Mouse (Mus musculus): ENCODE results near the gene Fgf23.

The Fgf23 gene

DNA sequence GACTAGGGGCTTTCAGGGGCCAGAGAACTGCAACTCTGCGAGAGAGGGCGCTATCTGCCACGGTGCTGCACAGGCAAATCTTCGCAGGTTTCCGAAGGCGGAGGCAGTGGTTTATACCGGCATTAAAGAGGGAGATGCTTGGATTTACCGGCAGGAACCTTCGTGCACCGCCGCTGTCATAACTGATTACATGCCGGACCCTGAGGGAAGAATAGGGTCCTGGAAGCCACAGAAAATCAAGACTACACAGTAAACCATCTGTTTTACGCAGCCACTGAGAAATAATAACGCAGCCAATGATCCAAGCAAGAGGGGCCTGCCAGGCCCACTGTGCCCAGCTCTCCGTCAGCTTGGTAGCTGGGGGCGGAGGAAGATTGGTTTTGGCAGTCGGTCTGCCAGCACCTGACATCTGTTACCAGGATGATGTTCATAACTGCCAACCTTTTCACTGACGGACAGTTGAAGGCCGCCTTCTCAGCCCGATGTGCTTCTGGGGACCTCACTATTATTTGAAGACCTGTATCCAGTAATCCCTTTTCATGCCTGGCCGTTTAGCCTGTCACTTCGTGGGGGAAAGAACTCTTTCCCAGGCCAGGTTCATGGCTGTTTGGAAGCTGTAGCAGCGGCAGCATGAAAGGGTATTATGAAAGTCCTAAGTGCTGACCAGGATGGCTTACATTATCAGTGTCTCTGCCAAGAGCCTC is 42.2 kb downstream of the Fgf23 start:
- no peak for DNase-seq

DNA sequence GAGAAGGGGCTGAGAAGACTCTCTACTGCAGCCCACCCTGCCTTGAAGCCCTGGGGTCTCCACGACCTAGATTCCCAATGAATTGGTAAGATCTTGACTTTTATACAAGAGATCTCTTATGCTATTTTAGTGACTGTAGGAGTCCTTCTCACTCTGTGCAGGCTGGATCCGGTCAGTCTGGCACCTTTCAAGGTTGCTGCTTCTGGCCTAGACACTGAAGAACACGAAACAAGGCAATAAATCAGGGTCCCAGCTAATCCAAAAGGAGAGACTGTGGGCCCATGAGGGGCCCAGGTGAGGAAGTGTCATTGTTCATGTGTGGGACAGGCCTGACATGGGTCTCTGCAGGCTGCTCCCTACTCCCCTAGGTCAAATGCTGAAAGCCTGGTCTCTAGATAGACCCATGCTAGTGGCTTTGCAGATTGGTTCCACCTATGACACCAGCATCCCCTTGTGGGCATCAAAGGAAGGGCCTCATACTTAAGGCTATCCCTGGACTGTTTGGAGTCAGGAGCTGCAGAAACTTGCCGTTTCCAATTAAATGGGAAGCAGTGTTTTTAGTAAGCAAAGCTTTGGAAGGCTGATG is 49.6 kb downstream of the Fgf23 start:
- DNase-seq: peak in 1 of 2 experiments; percentile 37

DNA sequence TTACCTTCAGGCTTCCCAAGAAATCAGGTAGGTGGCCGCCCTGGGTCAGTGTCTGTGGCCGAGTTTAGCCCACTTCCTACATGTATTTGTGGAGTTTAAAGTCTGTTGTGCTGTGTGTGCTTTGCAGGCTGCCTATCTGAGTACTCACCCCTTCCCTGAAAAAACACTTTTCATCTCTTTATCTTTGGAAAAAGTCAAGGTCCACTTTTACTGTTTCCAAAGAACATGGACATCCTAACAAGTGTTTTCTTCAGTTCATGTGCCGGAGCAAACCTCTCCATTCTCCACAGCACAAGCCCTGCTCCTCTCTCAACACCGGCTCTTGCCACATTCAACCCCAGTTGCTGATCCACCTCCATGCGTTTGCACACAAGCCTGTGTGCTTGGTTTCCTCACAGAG is 50.3 kb downstream of the Fgf23 start:
- DNase-seq: no peak

DNA sequence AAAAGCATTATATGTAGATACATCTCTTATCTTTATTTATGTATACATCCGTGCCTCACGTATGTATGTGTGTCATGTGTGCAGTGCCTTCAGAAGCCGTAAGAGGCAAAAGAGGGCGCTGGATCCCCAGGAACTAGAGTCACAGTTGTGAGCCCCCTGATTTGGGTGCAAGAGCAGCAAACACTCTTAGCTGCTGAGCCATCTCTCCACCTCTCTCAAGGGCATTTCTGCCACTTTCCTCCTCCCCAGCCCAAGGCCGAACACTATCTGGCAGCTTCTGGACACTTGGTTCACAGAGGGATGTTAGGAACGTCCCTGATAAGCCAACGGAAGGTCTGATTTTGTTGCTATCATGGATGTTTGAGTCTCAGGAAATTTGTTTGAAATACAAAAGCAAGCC is 50.8 kb downstream of the Fgf23 start:
- DNase-seq: no peak

DNA sequence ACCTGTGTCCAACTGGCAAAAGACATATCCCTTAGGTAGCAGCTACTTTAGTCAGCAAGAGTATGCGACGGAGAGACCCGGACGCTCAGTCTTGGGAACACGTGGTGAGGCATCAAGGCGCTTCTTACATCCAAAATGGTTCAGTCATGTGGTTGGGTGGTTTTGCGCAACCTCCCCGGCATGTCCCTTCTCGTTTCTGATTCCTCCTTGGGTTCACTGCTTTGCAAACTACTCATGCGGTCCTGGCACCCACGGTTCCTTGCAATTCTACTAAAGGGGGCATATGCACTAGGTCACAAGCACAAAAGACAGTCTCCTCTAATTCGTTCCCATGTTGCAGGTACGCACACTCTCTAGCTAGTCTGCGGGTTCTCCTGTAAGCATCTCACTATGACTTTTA is 57.0 kb downstream of the Fgf23 start:
- no peak for DNase-seq

DNA sequence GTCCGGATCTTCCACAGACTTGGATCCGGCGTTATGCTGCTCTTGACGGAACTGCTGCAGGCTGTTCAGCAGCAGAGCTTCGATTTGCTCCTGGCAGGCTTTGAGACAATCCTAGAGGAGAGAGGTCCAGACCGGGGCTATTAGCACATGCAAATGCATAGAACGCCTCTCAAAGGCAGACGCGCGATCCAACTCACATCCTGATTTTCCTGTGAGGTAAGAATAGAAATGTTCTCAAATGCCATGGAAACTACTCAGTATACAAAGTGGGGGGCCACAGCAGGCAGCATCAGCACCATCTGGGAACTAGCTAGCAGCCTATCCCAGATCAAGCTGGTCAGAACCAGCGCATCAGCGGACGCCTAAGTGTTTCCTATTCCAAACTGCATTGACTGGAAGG is 57.7 kb downstream of the Fgf23 start:
- DNase-seq: no peak

Measured in kidney, postnatal 4 days (tissue).